Mouse (Mus musculus): Measurements from ENCODE around the gene Slc2a9.

Gene Slc2a9

GRCm38 (mm10) chr5:38502992-38503391 lies at the start of gene Slc2a9:
TSS of gene Slc2a9 (minus strand) at chr5:38503143.
- DNase-seq (ENCODE audit: low spot score), result no peak

GRCm38 (mm10) chr5:38552615-38553014 lies 49.7 kb upstream of the Slc2a9 start:
- DNase-seq (ENCODE audit: low spot score), result no peak

- no peak for DNase-seq (ENCODE audit: low spot score)
Observed at GRCm38 (mm10) chr5:38550221-38550768, 47.4 kb upstream of the Slc2a9 start.

- no peak for DNase-seq (ENCODE audit: low spot score)
Observed at GRCm38 (mm10) chr5:38549461-38549909, 46.5 kb upstream of the Slc2a9 start.

- no peak for DNase-seq (ENCODE audit: low spot score)
Observed at GRCm38 (mm10) chr5:38547375-38547774, 44.4 kb upstream of the Slc2a9 start.

GRCm38 (mm10) chr5:38544423-38545415 lies 41.8 kb upstream of the Slc2a9 start:
- DNase-seq (ENCODE audit: low spot score), result no peak

GRCm38 (mm10) chr5:38543496-38544217 lies 40.7 kb upstream of the Slc2a9 start:
- no peak for DNase-seq (ENCODE audit: low spot score)

GRCm38 (mm10) chr5:38541728-38542127 lies 38.8 kb upstream of the Slc2a9 start:
- DNase-seq (ENCODE audit: low spot score), result no peak

GRCm38 (mm10) chr5:38540898-38541297 lies 38.0 kb upstream of the Slc2a9 start:
- DNase-seq (ENCODE audit: low spot score), result no peak

GRCm38 (mm10) chr5:38538508-38538907 lies 35.6 kb upstream of the Slc2a9 start:
- no peak for DNase-seq (ENCODE audit: low spot score)

- no peak for DNase-seq (ENCODE audit: low spot score)
Observed at GRCm38 (mm10) chr5:38537845-38538244, 34.9 kb upstream of the Slc2a9 start.

- no peak for DNase-seq (ENCODE audit: low spot score)
Observed at GRCm38 (mm10) chr5:38536822-38537221, 33.9 kb upstream of the Slc2a9 start.

GRCm38 (mm10) chr5:38532084-38532483 lies 29.1 kb upstream of the Slc2a9 start:
- peak; percentile 4 for DNase-seq (ENCODE audit: low spot score)

- DNase-seq (ENCODE audit: low spot score), result peak; percentile 64
Observed at GRCm38 (mm10) chr5:38529724-38530428, 26.9 kb upstream of the Slc2a9 start.

GRCm38 (mm10) chr5:38522977-38523376 lies 20.0 kb upstream of the Slc2a9 start:
- DNase-seq (ENCODE audit: low spot score), result no peak

GRCm38 (mm10) chr5:38520838-38521237 lies 17.9 kb upstream of the Slc2a9 start:
- DNase-seq (ENCODE audit: low spot score), result no peak

GRCm38 (mm10) chr5:38516267-38516666 lies 13.3 kb upstream of the Slc2a9 start:
- peak; percentile 64 for DNase-seq (ENCODE audit: low spot score)

- no peak for DNase-seq (ENCODE audit: low spot score)
Observed at GRCm38 (mm10) chr5:38512991-38513390, 10.0 kb upstream of the Slc2a9 start.

- DNase-seq (ENCODE audit: low spot score), result no peak
Observed at GRCm38 (mm10) chr5:38509568-38509967, 6.6 kb upstream of the Slc2a9 start.

GRCm38 (mm10) chr5:38505435-38505765 lies 2.5 kb upstream of the Slc2a9 start:
- no peak for DNase-seq (ENCODE audit: low spot score)

GRCm38 (mm10) chr5:38504747-38505434 lies 1.9 kb upstream of the Slc2a9 start:
- peak; percentile 8 for DNase-seq (ENCODE audit: low spot score)

Measured in retina, embryonic 14.5 days (tissue).